Mouse (Mus musculus): Measurements from ENCODE around the gene Utf1.

DNA sequence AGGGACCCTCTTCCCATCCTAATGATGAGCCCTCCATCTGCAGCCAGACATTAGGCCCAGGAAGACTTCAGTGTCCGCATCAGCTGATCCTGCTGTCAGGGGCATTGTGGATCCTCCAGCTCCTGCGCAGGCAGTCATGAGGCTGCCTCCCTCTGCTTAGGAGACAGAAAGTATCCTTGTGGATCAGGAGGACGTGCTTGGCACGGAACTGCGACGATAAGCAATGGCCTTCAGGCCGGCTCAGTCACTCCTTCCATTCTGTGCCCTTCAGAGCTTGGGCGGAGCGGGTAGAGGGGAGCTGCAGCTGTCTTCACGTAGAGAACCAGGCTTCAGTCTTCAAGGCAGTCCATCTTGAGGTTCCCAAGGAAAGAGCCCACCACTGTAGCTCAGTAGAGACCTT is 17.6 kb downstream of the Utf1 start:
- TF ChIP-seq CTCF (IDR thresholded peaks at IDR 0.05; ENCODE audit: control insufficient read depth, insufficient read depth, insufficient replicate concordance, low read depth, low read length) (no peak), POLR2A (IDR thresholded peaks at IDR 0.05; ENCODE audit: control insufficient read depth, low read depth, low read length) (no peak; the same call in none of the 2 replicates)
